Mouse (Mus musculus): ENCODE data around the gene Gm21992. TPM values are rescaled to one million over a fixed set of nuclear protein-coding genes. Genes with fewer than 3 reads are reported as not detected.

Gene Gm21992
- 48.6 and 50.1 TPM in 2 replicates for total RNA-seq (2017)

GRCm38 (mm10) chr19:4811063-4811908 lies at the start of gene Gm21992, which contains the start of gene Rbm14:
TSS of gene Gm21992 (minus strand) at chr19:4811612.
TSS of gene Rbm14 (minus strand) at chr19:4811634.
- peak; percentile 94 for ATAC-seq (replicated peaks; ENCODE audit: low read depth, poor library complexity, severe bottlenecking)

- ATAC-seq (replicated peaks; ENCODE audit: low read depth, poor library complexity, severe bottlenecking) = no peak; the same call in 1 of the 2 replicates
Observed at GRCm38 (mm10) chr19:4859081-4859480, 47.7 kb upstream of the Gm21992 start.

- ATAC-seq (replicated peaks; ENCODE audit: low read depth, poor library complexity, severe bottlenecking) = no peak
Observed at GRCm38 (mm10) chr19:4855951-4856350, 44.5 kb upstream of the Gm21992 start.

GRCm38 (mm10) chr19:4855470-4855820 lies 44.0 kb upstream of the Gm21992 start:
- no peak for ATAC-seq (replicated peaks; ENCODE audit: low read depth, poor library complexity, severe bottlenecking)

- peak; percentile 84 for ATAC-seq (replicated peaks; ENCODE audit: low read depth, poor library complexity, severe bottlenecking)
Observed at GRCm38 (mm10) chr19:4854552-4855469, 43.4 kb upstream of the Gm21992 start, which contains the start of gene Ctsf. TSS of gene Ctsf (plus strand) at chr19:4855130.

GRCm38 (mm10) chr19:4850281-4850680 lies 38.9 kb upstream of the Gm21992 start:
- ATAC-seq (replicated peaks; ENCODE audit: low read depth, poor library complexity, severe bottlenecking) = no peak

GRCm38 (mm10) chr19:4849800-4850199 lies 38.4 kb upstream of the Gm21992 start:
- no peak for ATAC-seq (replicated peaks; ENCODE audit: low read depth, poor library complexity, severe bottlenecking)

- ATAC-seq (replicated peaks; ENCODE audit: low read depth, poor library complexity, severe bottlenecking) = peak; percentile 84
Observed at GRCm38 (mm10) chr19:4847490-4847889, 36.1 kb upstream of the Gm21992 start.

- no peak for ATAC-seq (replicated peaks; ENCODE audit: low read depth, poor library complexity, severe bottlenecking)
Observed at GRCm38 (mm10) chr19:4845846-4846245, 34.4 kb upstream of the Gm21992 start.

GRCm38 (mm10) chr19:4842611-4843010 lies 31.2 kb upstream of the Gm21992 start:
- ATAC-seq (replicated peaks; ENCODE audit: low read depth, poor library complexity, severe bottlenecking) = no peak

- no peak for ATAC-seq (replicated peaks; ENCODE audit: low read depth, poor library complexity, severe bottlenecking)
Observed at GRCm38 (mm10) chr19:4840848-4841247, 29.4 kb upstream of the Gm21992 start.

GRCm38 (mm10) chr19:4839149-4839548 lies 27.7 kb upstream of the Gm21992 start, which contains the start of the genes Ccs and Ccdc87:
TSS of gene Ccs (minus strand) at chr19:4839332.
TSS of gene Ccdc87 (plus strand) at chr19:4839366.
- ATAC-seq (replicated peaks; ENCODE audit: low read depth, poor library complexity, severe bottlenecking) = peak; percentile 94

GRCm38 (mm10) chr19:4838526-4839140 lies 27.2 kb upstream of the Gm21992 start:
- ATAC-seq (replicated peaks; ENCODE audit: low read depth, poor library complexity, severe bottlenecking) = no peak

GRCm38 (mm10) chr19:4837049-4837448 lies 25.6 kb upstream of the Gm21992 start:
- no peak for ATAC-seq (replicated peaks; ENCODE audit: low read depth, poor library complexity, severe bottlenecking)

- ATAC-seq (replicated peaks; ENCODE audit: low read depth, poor library complexity, severe bottlenecking) = no peak
Observed at GRCm38 (mm10) chr19:4836096-4836495, 24.7 kb upstream of the Gm21992 start.

- ATAC-seq (replicated peaks; ENCODE audit: low read depth, poor library complexity, severe bottlenecking) = no peak
Observed at GRCm38 (mm10) chr19:4833977-4834376, 22.6 kb upstream of the Gm21992 start.

- no peak for ATAC-seq (replicated peaks; ENCODE audit: low read depth, poor library complexity, severe bottlenecking)
Observed at GRCm38 (mm10) chr19:4829156-4829555, 17.7 kb upstream of the Gm21992 start.

GRCm38 (mm10) chr19:4828444-4829114 lies 17.2 kb upstream of the Gm21992 start:
- ATAC-seq (replicated peaks; ENCODE audit: low read depth, poor library complexity, severe bottlenecking) = no peak

- no peak for ATAC-seq (replicated peaks; ENCODE audit: low read depth, poor library complexity, severe bottlenecking)
Observed at GRCm38 (mm10) chr19:4820678-4821303, 9.4 kb upstream of the Gm21992 start.

Data from common myeloid progenitor, adult 5-6 weeks (primary cell).